Mouse (Mus musculus) C2C12 (cell line): ENCODE results near the gene Naa80. TPM values are rescaled to one million over a fixed set of nuclear protein-coding genes. Genes with fewer than 3 reads are reported as not detected.

ENCODE experiments used
- H3K27me3 ChIP-seq: one replicate; pipeline ENCODE4 v1.6.1; 2011; ENCODE audit not compliant: control insufficient read depth, insufficient read depth, insufficient read length
- H3K36me3 ChIP-seq: one replicate; pipeline ENCODE4 v1.6.1; 2011; ENCODE audit not compliant: control insufficient read depth, insufficient read depth
- H3K4me3 ChIP-seq: one replicate; pipeline ENCODE4 v1.5.1; 2011; ENCODE audit warnings: mild to moderate bottlenecking, control low read depth; ENCODE audit not compliant: poor library complexity, insufficient read depth, severe bottlenecking
- H3K79me2 ChIP-seq: one replicate; pipeline ENCODE4 v1.6.1; 2011; ENCODE audit not compliant: control insufficient read depth, insufficient read depth
- H3K79me3 ChIP-seq: one replicate; pipeline ENCODE4 v1.6.1; 2011; ENCODE audit warnings: low read depth, control low read depth
- H3ac ChIP-seq: one replicate; pipeline ENCODE3; 2011; ENCODE audit warnings: low read depth; ENCODE audit not compliant: control insufficient read depth, insufficient read length
- CEBPB ChIP-seq: IDR thresholded peaks from one replicate; pipeline ENCODE4 v1.6.1; 2011; ENCODE audit warnings: low read depth, mild to moderate bottlenecking, control low read depth, moderate library complexity
- CTCF ChIP-seq: IDR thresholded peaks from one replicate; pipeline ENCODE4 v1.5.1; 2011; ENCODE audit not compliant: control insufficient read depth, insufficient read depth, insufficient read length
- FOSL1 ChIP-seq: IDR thresholded peaks from one replicate; pipeline ENCODE4 v1.8.0; 2011; ENCODE audit warnings: mild to moderate bottlenecking, low read length; ENCODE audit not compliant: poor library complexity, insufficient read depth, severe bottlenecking
- MAX ChIP-seq: IDR thresholded peaks from one replicate; pipeline ENCODE4 v1.6.1; 2011; ENCODE audit warnings: mild to moderate bottlenecking, control low read depth
- MYOD1 ChIP-seq: IDR thresholded peaks from one replicate; pipeline ENCODE4 v1.6.1; 2011; ENCODE audit warnings: low read depth; ENCODE audit not compliant: control insufficient read depth, insufficient read length
- MYOG ChIP-seq: IDR thresholded peaks from one replicate; pipeline ENCODE4 v1.6.1; 2011; ENCODE audit not compliant: control insufficient read depth, insufficient read length; ENCODE audit errors: extremely low read depth
- USF1 ChIP-seq: IDR thresholded peaks from one replicate; pipeline ENCODE4 v1.6.1; 2011; ENCODE audit warnings: low read depth, mild to moderate bottlenecking, control low read depth, moderate library complexity
- polyA plus RNA-seq: library from polyadenylated mRNA; unstranded; fragments of >200 nt; fragmentation: generic; extraction: Trizol; gene quantifications from one replicate; pipeline ENCODE4 v1.2.1, GENCODE M21; 2012; ENCODE audit warnings: missing spikeins

Gene Naa80
- polyA plus RNA-seq, 1 experiment: 8.2 TPM

DNA sequence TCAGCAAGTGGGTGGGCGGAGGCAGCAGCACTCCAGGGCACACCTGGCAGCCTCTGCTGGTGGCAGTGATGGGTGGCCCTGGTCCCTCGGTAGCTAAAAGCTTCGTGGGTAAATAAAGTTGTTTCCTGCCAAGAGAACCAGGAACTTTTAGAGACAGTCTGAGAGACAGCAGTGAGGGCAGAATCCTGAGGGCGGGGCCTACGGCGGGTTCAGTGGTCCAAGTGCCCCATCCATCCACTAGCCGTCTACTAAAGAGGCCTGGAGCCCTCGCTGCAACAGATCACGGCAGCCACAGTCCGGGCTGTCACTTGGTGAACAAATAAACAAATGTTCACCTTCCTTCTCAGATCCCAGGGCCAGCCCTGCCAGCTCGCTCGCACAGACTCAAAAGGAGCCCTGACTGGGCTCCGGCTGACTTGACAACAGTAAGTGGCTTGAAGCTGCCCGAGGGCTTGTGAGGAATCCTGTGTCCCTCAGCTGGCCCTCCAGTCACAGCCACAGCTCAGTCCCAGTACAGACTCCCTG lies 51.3 kb downstream of the Naa80 start:
- Histone ChIP-seq H3K79me3 (peaks cover 78% of the 10 kb centered on the region), H3K36me3 (peaks cover 4% of the 10 kb centered on the region), H3ac (no peak overlapping the region), H3K4me3 (no peak overlapping the region), H3K27me3 (no peaks in the 10 kb centered on the region), H3K79me2 (peaks cover 100% of the 10 kb centered on the region)
- TF ChIP-seq CTCF (no peak), MAX (no peak), USF1 (no peak)

DNA sequence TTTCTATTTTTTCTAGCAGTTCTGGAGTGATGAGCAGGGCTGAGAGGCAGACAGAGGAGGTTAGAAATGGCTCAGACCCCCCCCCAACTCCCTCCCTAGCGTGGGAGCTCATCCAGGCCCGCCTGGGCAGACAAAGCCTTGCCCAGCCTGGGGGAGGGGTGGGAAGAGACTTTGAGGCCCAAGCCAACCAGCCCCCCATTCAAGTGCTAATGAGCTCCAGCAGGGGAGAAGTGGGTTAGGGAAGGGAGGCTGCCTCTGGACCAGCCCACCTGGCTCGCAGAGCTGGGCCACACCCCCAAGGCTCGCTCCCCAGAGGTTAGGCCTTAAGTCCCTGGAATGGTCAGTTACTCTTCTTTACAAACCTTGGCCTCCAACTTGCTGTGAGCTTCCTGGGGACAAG lies 51.9 kb downstream of the Naa80 start:
- H3K79me3 ChIP-seq: peaks cover 72% of the 10 kb centered on the region
- H3K4me3 ChIP-seq: no peak overlapping the region
- TF ChIP-seq CTCF (no peak), MYOD1 (no peak), CEBPB (no peak), USF1 (no peak), MAX (no peak), MYOG (no peak), FOSL1 (no peak)

DNA sequence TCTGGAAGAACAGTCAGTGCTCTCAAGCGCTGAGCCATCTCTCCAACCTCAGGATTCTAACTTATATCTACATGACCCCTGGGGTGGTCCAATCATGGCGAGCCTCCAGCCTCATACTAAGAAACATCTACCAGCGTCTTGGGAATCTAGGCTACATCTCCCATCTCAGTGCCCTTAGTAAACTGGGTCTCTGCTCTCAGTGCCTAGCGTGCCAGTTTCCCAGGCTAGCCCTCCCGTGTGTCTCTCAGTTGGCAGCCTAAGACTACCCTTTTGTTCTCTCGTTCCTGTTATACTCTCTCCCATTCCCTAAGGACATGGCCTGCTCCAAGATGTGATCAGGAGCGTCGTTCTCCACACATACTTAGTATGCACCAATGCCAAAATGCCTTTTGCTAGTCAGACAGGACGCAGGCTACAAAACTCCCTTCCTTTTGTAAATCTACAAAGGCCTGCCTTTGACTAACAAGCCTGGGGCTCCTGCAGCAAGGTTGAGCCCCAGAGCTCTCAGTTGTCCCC lies 52.7 kb downstream of the Naa80 start:
- H3K36me3 ChIP-seq: peaks cover 4% of the 10 kb centered on the region

More for the DNA sequence above, 51.9 kb downstream of the Naa80 start:
- Histone ChIP-seq H3K79me2 (peaks cover 95% of the 10 kb centered on the region), H3K36me3 (peaks cover 4% of the 10 kb centered on the region), H3ac (no peak overlapping the region), H3K27me3 (no peaks in the 10 kb centered on the region)

DNA sequence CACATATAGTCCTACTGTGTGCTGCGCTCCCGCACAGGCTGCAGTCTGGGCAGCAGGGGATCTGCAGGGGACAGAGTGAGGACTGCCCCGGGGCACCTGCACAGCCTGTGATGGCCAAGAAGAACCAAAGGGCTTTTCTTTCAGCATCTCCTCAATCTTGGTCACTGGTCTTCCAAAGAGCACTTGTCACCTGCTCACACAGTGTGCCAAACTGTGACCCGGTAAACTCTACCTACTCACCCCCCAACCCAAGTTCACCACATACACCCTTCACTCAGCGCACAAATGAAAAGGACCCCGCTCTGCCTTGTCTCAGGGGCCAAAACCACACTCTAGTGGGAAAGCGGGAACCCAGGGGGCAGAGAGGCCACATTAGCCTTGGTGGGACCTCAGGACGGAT lies 53.2 kb downstream of the Naa80 start:
- peaks cover 64% of the 10 kb centered on the region for H3K79me3 ChIP-seq
- peaks cover 82% of the 10 kb centered on the region for H3K79me2 ChIP-seq
- H3K27me3 ChIP-seq: no peaks in the 10 kb centered on the region
- no peak overlapping the region for H3ac ChIP-seq
- no peak for TF ChIP-seq MYOG
- no peak for TF ChIP-seq CTCF
- no peak for TF ChIP-seq FOSL1
- TF ChIP-seq MYOD1: no peak
- no peak for TF ChIP-seq MAX
- TF ChIP-seq USF1: no peak
- TF ChIP-seq CEBPB: no peak
- no peak overlapping the region for H3K4me3 ChIP-seq
- peaks cover 4% of the 10 kb centered on the region for H3K36me3 ChIP-seq

More for the DNA sequence above, 52.7 kb downstream of the Naa80 start:
- no peak overlapping the region for H3ac ChIP-seq
- H3K79me2 ChIP-seq: peaks cover 87% of the 10 kb centered on the region
- H3K27me3 ChIP-seq: no peaks in the 10 kb centered on the region
- no peak overlapping the region for H3K4me3 ChIP-seq
- H3K79me3 ChIP-seq: peaks cover 66% of the 10 kb centered on the region
- TF ChIP-seq MYOD1 (no peak), MAX (no peak), MYOG (no peak), USF1 (no peak), FOSL1 (no peak), CTCF (no peak), CEBPB (no peak)

DNA sequence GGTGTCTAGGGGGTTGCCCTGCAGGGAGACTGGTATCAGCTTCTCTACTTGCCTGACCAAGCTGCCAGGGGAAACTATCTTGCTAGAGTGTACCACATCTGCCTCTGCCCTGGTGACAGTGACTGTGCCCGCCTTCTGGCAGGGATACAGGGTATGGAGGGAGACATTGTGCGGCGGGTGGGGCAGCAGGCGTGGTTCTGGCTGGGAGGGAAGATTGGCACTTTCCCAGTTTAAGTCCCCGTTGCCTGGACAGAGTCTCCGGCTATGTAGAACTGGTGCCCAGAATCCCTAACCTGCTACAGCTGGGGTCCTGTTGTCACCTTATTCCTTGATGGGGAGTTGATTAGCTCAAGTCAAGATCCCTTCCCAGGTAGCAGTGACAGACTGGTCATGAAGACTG lies 53.8 kb downstream of the Naa80 start:
- TF ChIP-seq FOSL1 (no peak), MAX (no peak), CEBPB (no peak), USF1 (no peak)
- Histone ChIP-seq H3K79me2 (peaks cover 76% of the 10 kb centered on the region), H3K79me3 (peaks cover 58% of the 10 kb centered on the region), H3K36me3 (peaks cover 4% of the 10 kb centered on the region), H3K27me3 (no peaks in the 10 kb centered on the region), H3ac (peak overlapping the region; percentile 76), H3K4me3 (peak overlapping the region; percentile 82)

DNA sequence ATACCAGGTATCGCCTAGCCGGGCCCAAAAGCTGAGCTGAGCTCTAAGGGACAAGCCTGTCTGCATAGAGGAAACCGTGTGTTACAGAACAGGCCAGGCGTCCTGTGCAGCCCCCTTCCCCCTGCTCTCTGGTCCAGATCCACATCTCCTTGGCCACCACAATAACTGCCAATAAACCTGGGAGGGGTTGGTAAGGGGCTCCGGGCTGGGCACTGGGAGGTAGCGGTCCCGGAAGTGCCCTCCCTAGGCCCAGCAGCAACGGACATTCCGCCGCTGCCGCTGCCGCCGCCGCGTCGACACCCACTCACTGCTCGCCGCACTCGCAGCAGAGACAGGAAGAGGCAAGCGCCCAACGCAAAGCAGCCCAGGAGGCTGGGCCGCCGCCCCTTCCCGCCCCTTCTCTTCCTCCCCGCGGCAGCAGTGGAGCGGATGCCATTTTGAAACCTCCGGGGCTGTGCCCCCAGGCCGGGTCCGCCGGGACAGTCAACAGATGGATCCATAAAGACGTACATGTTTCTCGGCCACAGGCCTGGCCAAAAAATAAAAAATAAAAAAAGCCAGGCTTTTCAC lies 54.5 kb downstream of the Naa80 start:
- peak overlapping the region; percentile 83 for H3ac ChIP-seq
- H3K4me3 ChIP-seq: peak overlapping the region; percentile 82
- H3K36me3 ChIP-seq: peaks cover 4% of the 10 kb centered on the region
- TF ChIP-seq FOSL1: no peak
- no peak for TF ChIP-seq MAX
- TF ChIP-seq MYOG: no peak
- no peak for TF ChIP-seq CEBPB
- no peak for TF ChIP-seq USF1
- no peak for TF ChIP-seq MYOD1
- TF ChIP-seq CTCF: no peak
- H3K79me2 ChIP-seq: peaks cover 69% of the 10 kb centered on the region
- H3K27me3 ChIP-seq: no peaks in the 10 kb centered on the region
- peaks cover 53% of the 10 kb centered on the region for H3K79me3 ChIP-seq

Other genes with a start within 250 kb of the Naa80 start
- gene Hemk1, start 240.5 kb upstream of the Naa80 start, polyA plus RNA-seq: 14.1 TPM
- 0.04 TPM for gene 6430571L13Rik, start 238.3 kb upstream of the Naa80 start, polyA plus RNA-seq
- gene Cacna2d2, start 179.3 kb upstream of the Naa80 start, polyA plus RNA-seq: 0.01 TPM
- gene Tmem115, start 44.9 kb upstream of the Naa80 start, polyA plus RNA-seq: 33.4 TPM
- gene Cyb561d2, start 36.7 kb upstream of the Naa80 start, polyA plus RNA-seq: 23.7 TPM
- gene Nprl2, start 36.7 kb upstream of the Naa80 start, polyA plus RNA-seq: 12.8 TPM
- 0.43 TPM for gene Zmynd10, start 31.6 kb upstream of the Naa80 start, polyA plus RNA-seq
- 89.7 TPM for gene Rassf1, start 27.3 kb upstream of the Naa80 start, polyA plus RNA-seq
- 15.9 TPM for gene Tusc2, start 15.6 kb upstream of the Naa80 start, polyA plus RNA-seq
- 59.7 TPM for gene Hyal2, start 10.9 kb upstream of the Naa80 start, polyA plus RNA-seq
- 1.2 TPM for gene Hyal1, start 2.0 kb upstream of the Naa80 start, polyA plus RNA-seq
- gene Hyal3, start 1.9 kb downstream of the Naa80 start, polyA plus RNA-seq: 0.28 TPM
- gene Ifrd2, start 8.8 kb downstream of the Naa80 start, polyA plus RNA-seq: 71.7 TPM
- 13.7 TPM for gene Sema3b, start 30.3 kb downstream of the Naa80 start, polyA plus RNA-seq
- gene Gnai2, start 56.5 kb downstream of the Naa80 start, polyA plus RNA-seq: 449 TPM
- gene Slc38a3, start 90.6 kb downstream of the Naa80 start, polyA plus RNA-seq: 0.01 TPM
- gene Gnat1, start 100.8 kb downstream of the Naa80 start, polyA plus RNA-seq: 0.01 TPM
- 0.36 TPM for gene Sema3f, start 131.6 kb downstream of the Naa80 start, polyA plus RNA-seq
- gene Rbm5, start 192.1 kb downstream of the Naa80 start, polyA plus RNA-seq: 29.8 TPM